ENCODE assay signal across 27 mouse cellular contexts in the genomic region with DNA sequence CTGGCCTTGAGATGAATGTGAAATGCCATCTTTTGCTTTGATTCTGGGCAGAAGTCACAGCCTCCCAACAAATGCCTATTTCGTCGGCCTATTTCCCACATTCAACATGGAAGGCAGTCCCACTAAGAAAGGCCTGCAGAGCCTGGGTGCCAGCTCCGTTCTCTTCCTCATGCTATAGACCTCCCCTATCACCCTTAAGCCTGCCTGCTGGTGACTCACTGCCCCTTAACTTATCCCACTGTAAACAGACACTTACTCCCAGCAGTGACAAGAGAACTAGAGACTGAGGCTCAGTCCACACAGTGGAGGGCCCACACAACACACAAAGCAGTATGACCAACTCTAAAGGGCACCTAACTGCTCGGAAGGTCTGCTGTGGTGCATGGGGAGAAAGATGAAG. TPM values are rescaled to one million over a fixed set of nuclear protein-coding genes. Genes with fewer than 3 reads are reported as not detected.
DNase-seq lines count a peak whose midpoint lies in the region; ATAC-seq lines count a peak whose summit lies in the region.
"Had no signal": no experiment of that assay in that cellular context is flagged by ENCODE, and none has a peak within 500 bp of the region (broad histone marks: within the 10 kb centered on the region; RNA-seq: fewer than 3 reads in every experiment).

No protein-coding gene starts in this region.

- H3K27me3 ChIP-seq in heart, embryonic 12.5 days (replicated peaks): no peaks in the 10 kb centered on the region
- no peaks in the 10 kb centered on the region for H3K27me3 ChIP-seq in kidney, embryonic 14.5 days (ENCODE audit: control insufficient read depth, insufficient read depth, low read length)
- no peaks in the 10 kb centered on the region for H3K27me3 ChIP-seq in neural tube, embryonic 13.5 days
- H3K27me3 ChIP-seq in neural tube, embryonic 15.5 days (replicated peaks): no peaks in the 10 kb centered on the region
- no peaks in the 10 kb centered on the region for H3K27me3 ChIP-seq in midbrain, embryonic 11.5 days (ENCODE audit: control insufficient read depth, insufficient read depth, low read length)
- H3K27me3 ChIP-seq: CH12.LX; forebrain, embryonic 15.5 days; hindbrain, embryonic 15.5 days; liver, embryonic 15.5 days; Patski had no signal

- no peak overlapping the region for H3K27ac ChIP-seq in heart, embryonic 12.5 days (ENCODE audit: poor library complexity, severe bottlenecking)
- H3K27ac ChIP-seq in kidney, embryonic 14.5 days (ENCODE audit: low read depth, low read length): peak overlapping the region; percentile 3; the same call in 1 of the 2 replicates
- no peak overlapping the region for H3K27ac ChIP-seq in neural tube, embryonic 13.5 days (replicated peaks)
- no peak overlapping the region for H3K27ac ChIP-seq in neural tube, embryonic 15.5 days (replicated peaks)
- H3K27ac ChIP-seq in midbrain, embryonic 11.5 days (ENCODE audit: low read depth, low read length): no peak overlapping the region
- H3K27ac ChIP-seq: embryonic facial prominence, embryonic 10.5 days; forebrain, embryonic 15.5 days; hindbrain, embryonic 15.5 days; limb, embryonic 10.5 days; liver, embryonic 15.5 days; macrophage had no signal

- H3K9me3 ChIP-seq in heart, embryonic 12.5 days (replicated peaks): no peaks in the 10 kb centered on the region
- H3K9me3 ChIP-seq in kidney, embryonic 14.5 days (ENCODE audit: control insufficient read depth, low read length): no peaks in the 10 kb centered on the region
- H3K9me3 ChIP-seq in neural tube, embryonic 13.5 days: no peaks in the 10 kb centered on the region
- H3K9me3 ChIP-seq in neural tube, embryonic 15.5 days (replicated peaks): no peaks in the 10 kb centered on the region
- no peaks in the 10 kb centered on the region for H3K9me3 ChIP-seq in midbrain, embryonic 11.5 days (ENCODE audit: control insufficient read depth, low read length)
- H3K9me3 ChIP-seq: embryonic facial prominence, embryonic 10.5 days; forebrain, embryonic 15.5 days; G1E; hindbrain, embryonic 15.5 days; limb, embryonic 10.5 days; liver, embryonic 15.5 days had no signal

- peaks cover 31% of the 10 kb centered on the region for H3K36me3 ChIP-seq in heart, embryonic 12.5 days
- peaks cover 28% of the 10 kb centered on the region for H3K36me3 ChIP-seq in kidney, embryonic 14.5 days (ENCODE audit: control insufficient read depth, insufficient read depth, low read length)
- peaks cover 33% of the 10 kb centered on the region for H3K36me3 ChIP-seq in neural tube, embryonic 13.5 days
- H3K36me3 ChIP-seq in neural tube, embryonic 15.5 days: peaks cover 18% of the 10 kb centered on the region
- H3K36me3 ChIP-seq in midbrain, embryonic 11.5 days (ENCODE audit: control insufficient read depth, insufficient read depth, low read length): no peaks in the 10 kb centered on the region

- DNase-seq in heart, adult 18-20 months: no peak
- DNase-seq in kidney, adult 18-20 months: no peak
- no peak for DNase-seq in midbrain, embryonic 11.5 days (ENCODE audit: low spot score, missing footprints)
- DNase-seq: adrenal gland, adult 2 months; B cell, adult 2 months; cerebellum, adult 11-12 months; cerebellum, postnatal 10 days; gastrocnemius, postnatal 10 days; liver; right cerebral cortex, adult 18-20 months; right cerebral cortex, postnatal 4 days had no signal

- peaks cover 60% of the 10 kb centered on the region for H3K4me1 ChIP-seq in heart, embryonic 12.5 days (replicated peaks)
- H3K4me1 ChIP-seq in kidney, embryonic 14.5 days (ENCODE audit: control insufficient read depth, insufficient read depth, low read length): no peaks in the 10 kb centered on the region; the same call in none of the 2 replicates
- H3K4me1 ChIP-seq in neural tube, embryonic 13.5 days (replicated peaks): peaks cover 63% of the 10 kb centered on the region
- H3K4me1 ChIP-seq in neural tube, embryonic 15.5 days: peaks cover 49% of the 10 kb centered on the region
- no peaks in the 10 kb centered on the region for H3K4me1 ChIP-seq in midbrain, embryonic 11.5 days (ENCODE audit: control insufficient read depth, insufficient read depth, low read length)

- H3K9ac ChIP-seq in heart, embryonic 12.5 days: peak overlapping the region; percentile 44; the same call in 1 of the 2 replicates
- no peak overlapping the region for H3K9ac ChIP-seq in kidney, embryonic 14.5 days (ENCODE audit: low read depth, low read length)
- 0 out of 2 replicates have a peak overlapping the region, but pooled peaks have one; percentile 17 for H3K9ac ChIP-seq in neural tube, embryonic 13.5 days
- H3K9ac ChIP-seq in neural tube, embryonic 15.5 days (replicated peaks): no peak overlapping the region
- no peak overlapping the region for H3K9ac ChIP-seq in midbrain, embryonic 11.5 days (ENCODE audit: low read length)
- H3K9ac ChIP-seq: forebrain, embryonic 15.5 days; hindbrain, embryonic 15.5 days; liver, embryonic 15.5 days had no signal

- 78% methylated on average over 4 of the region's 4 CpGs for WGBS in heart, embryonic 12.5 days
- 79% methylated on average over 4 of the region's 4 CpGs for WGBS in kidney, embryonic 14.5 days
- WGBS in neural tube, embryonic 13.5 days: 92% methylated on average over 4 of the region's 4 CpGs
- 91% methylated on average over 4 of the region's 4 CpGs for WGBS in neural tube, embryonic 15.5 days
- WGBS in midbrain, embryonic 11.5 days: 89% methylated on average over 4 of the region's 4 CpGs

- no peak overlapping the region for H3K4me2 ChIP-seq in heart, embryonic 12.5 days
- H3K4me2 ChIP-seq in kidney, embryonic 14.5 days (replicated peaks; ENCODE audit: low read depth, low read length): no peak overlapping the region
- H3K4me2 ChIP-seq in neural tube, embryonic 13.5 days: no peak overlapping the region
- no peak overlapping the region for H3K4me2 ChIP-seq in neural tube, embryonic 15.5 days
- no peak overlapping the region for H3K4me2 ChIP-seq in midbrain, embryonic 11.5 days
- H3K4me2 ChIP-seq: forebrain, embryonic 15.5 days; hindbrain, embryonic 15.5 days; liver, embryonic 15.5 days had no signal

- no peak for ATAC-seq in heart, embryonic 12.5 days (ENCODE audit: insufficient number of reproducible peaks, low FRiP score)
- ATAC-seq in kidney, embryonic 14.5 days (ENCODE audit: low FRiP score, low TSS enrichment): no peak
- ATAC-seq in neural tube, embryonic 13.5 days (ENCODE audit: low read depth): no peak
- no peak for ATAC-seq in neural tube, embryonic 15.5 days (ENCODE audit: low FRiP score)
- ATAC-seq in midbrain, embryonic 11.5 days (ENCODE audit: low FRiP score): no peak
- ATAC-seq: forebrain, embryonic 15.5 days; intestine, postnatal 0 days; midbrain, embryonic 16.5 days; Patski had no signal

- no peak overlapping the region for H3K4me3 ChIP-seq in heart, embryonic 12.5 days
- no peak overlapping the region for H3K4me3 ChIP-seq in kidney, embryonic 14.5 days (ENCODE audit: low read length)
- no peak overlapping the region for H3K4me3 ChIP-seq in neural tube, embryonic 13.5 days
- H3K4me3 ChIP-seq in neural tube, embryonic 15.5 days (replicated peaks): no peak overlapping the region
- no peak overlapping the region for H3K4me3 ChIP-seq in midbrain, embryonic 11.5 days (ENCODE audit: low read depth, low read length)
- H3K4me3 ChIP-seq: embryonic facial prominence, embryonic 10.5 days; forebrain, embryonic 15.5 days; hindbrain, embryonic 15.5 days; limb, embryonic 10.5 days; liver, embryonic 15.5 days; myocyte had no signal

RNA-seq across cellular contexts. Expression of a gene that starts 10.9 kb away (rescaled TPM):
- 36.6 and 38.9 TPM in 2 replicates for polyA plus RNA-seq in heart, embryonic 12.5 days (2016; fragmentation: Nextera tagmentation; extraction: Ambion mirVana)
- total RNA-seq in heart, adult 18-20 months (2021): 10 to 100 TPM; 38.2 to 41.2 TPM
- 22.8 and 28.6 TPM in 2 replicates for polyA plus RNA-seq in kidney, embryonic 14.5 days (2014; fragmentation: Nextera tagmentation; extraction: Ambion mirVana)
- 25.1 and 25.5 TPM in 2 replicates for polyA plus RNA-seq in neural tube, embryonic 13.5 days (2015; fragmentation: Nextera tagmentation; extraction: Ambion mirVana)
- 18.0 and 19.4 TPM in 2 replicates for polyA plus RNA-seq in neural tube, embryonic 15.5 days (2015; fragmentation: Nextera tagmentation; extraction: Ambion mirVana)
- polyA plus RNA-seq in midbrain, embryonic 11.5 days (2014; fragmentation: Nextera tagmentation; extraction: Ambion mirVana): 16.5 and 21.1 TPM in 2 replicates

RNA-seq across cellular contexts. Expression of a gene that starts 20.1 kb away (rescaled TPM):
- polyA plus RNA-seq in heart, embryonic 12.5 days (2016; fragmentation: Nextera tagmentation; extraction: Ambion mirVana): 0.09 TPM in 1 of 2 replicates, not detected in the other
- total RNA-seq in heart, adult 18-20 months (2021): under 1 TPM; 0.40 to 0.44 TPM
- 0.03 and 0.04 TPM in 2 replicates for polyA plus RNA-seq in kidney, embryonic 14.5 days (2014; fragmentation: Nextera tagmentation; extraction: Ambion mirVana)
- 3.3 and 3.4 TPM in 2 replicates for polyA plus RNA-seq in neural tube, embryonic 13.5 days (2015; fragmentation: Nextera tagmentation; extraction: Ambion mirVana)
- 3.0 and 4.0 TPM in 2 replicates for polyA plus RNA-seq in neural tube, embryonic 15.5 days (2015; fragmentation: Nextera tagmentation; extraction: Ambion mirVana)
- polyA plus RNA-seq in midbrain, embryonic 11.5 days (2014; fragmentation: Nextera tagmentation; extraction: Ambion mirVana): 0.08 and 0.18 TPM in 2 replicates
- total RNA-seq: adrenal gland, adult 2 months; CH12.LX had no signal
- polyA plus RNA-seq: adrenal gland, adult 2 months; G1E; liver, embryonic 15.5 days; macrophage had no signal

Comparison
In these comparisons a context has a peak if more than half of its experiments do, and no peak if none do; other contexts are left out.
1. H3K9ac ChIP-seq: peak in heart, embryonic 12.5 days (single experiment) and neural tube, embryonic 13.5 days (single experiment); none in kidney, embryonic 14.5 days (single experiment), neural tube, embryonic 15.5 days (single experiment) and midbrain, embryonic 11.5 days (single experiment).